Mouse (Mus musculus): ENCODE measurements around the gene Cspg4. TPM values are rescaled to one million over a fixed set of nuclear protein-coding genes. Genes with fewer than 3 reads are reported as not detected.

The Cspg4 gene
- polyA plus RNA-seq, 1 experiment from 2014 or later = 1.1 TPM

DNA sequence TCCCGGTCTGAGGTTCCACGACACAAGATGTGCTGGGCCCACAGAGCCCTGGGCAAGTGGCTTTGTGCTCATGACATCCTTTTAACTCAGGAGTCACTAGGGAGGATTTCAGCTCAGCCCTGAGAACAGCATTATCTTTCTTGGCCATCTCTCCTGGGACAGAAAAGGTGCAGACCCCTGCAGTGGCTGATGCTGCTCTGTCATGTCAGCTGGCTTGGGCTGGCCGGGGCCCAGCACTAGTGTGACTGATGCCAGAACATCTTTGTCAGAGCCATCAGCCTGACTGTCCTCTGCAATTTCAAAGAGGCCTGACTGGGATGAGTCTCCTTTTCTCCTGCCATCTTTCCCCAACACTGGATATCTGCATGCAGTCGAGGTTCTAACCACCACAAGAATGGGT lies 17.4 kb downstream of the Cspg4 start:
- Histone ChIP-seq H3K4me3 (ENCODE audit: low read depth, low read length) (no peak overlapping the region), H3K9ac (ENCODE audit: low read depth, low read length) (no peak overlapping the region), H3K4me1 (replicated peaks; ENCODE audit: control insufficient read depth, insufficient read depth, low read length) (no peaks in the 10 kb centered on the region), H3K36me3 (ENCODE audit: control insufficient read depth, insufficient read depth, low read length) (no peaks in the 10 kb centered on the region; the same call in 1 of the 2 replicates), H3K9me3 (ENCODE audit: control insufficient read depth, low read length) (no peaks in the 10 kb centered on the region), H3K27me3 (replicated peaks; ENCODE audit: control insufficient read depth, insufficient read depth, low read length) (no peaks in the 10 kb centered on the region; the same call in 1 of the 2 replicates), H3K27ac (ENCODE audit: low read depth, low read length) (no peak overlapping the region), H3K4me2 (no peak overlapping the region)
- DNase-seq (ENCODE audit: low spot score) (no peak), ATAC-seq (replicated peaks; ENCODE audit: low FRiP score) (no peak)
- WGBS = 65% methylated on average over 4 of the region's 4 CpGs

DNA sequence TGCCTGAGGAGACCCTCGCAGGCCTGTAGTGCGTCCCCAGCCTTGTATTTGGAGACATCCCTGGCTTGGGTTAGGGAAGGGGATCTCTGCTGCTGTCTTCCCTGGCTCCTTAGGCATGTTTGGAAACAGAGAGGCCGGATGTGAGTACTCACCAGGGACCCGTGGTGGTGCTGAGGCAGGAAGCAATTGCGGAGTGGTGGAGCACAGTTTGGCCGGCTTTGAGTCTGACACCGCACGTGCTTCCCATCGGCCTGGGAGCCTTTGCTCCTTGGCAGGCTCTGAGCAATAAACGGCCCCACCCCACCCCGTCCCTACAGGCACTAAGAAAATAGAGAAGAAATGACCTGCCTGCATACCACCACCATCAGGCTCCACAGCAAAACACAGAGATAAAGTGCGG lies 18.0 kb downstream of the Cspg4 start:
- no peaks in the 10 kb centered on the region; the same call in 1 of the 2 replicates for H3K36me3 ChIP-seq (ENCODE audit: control insufficient read depth, insufficient read depth, low read length)
- DNase-seq (ENCODE audit: low spot score) (no peak), ATAC-seq (replicated peaks; ENCODE audit: low FRiP score) (no peak)
- WGBS = 60% methylated on average over 12 of the region's 12 CpGs
- no peak overlapping the region for H3K4me3 ChIP-seq (ENCODE audit: low read depth, low read length)
- no peaks in the 10 kb centered on the region for H3K4me1 ChIP-seq (replicated peaks; ENCODE audit: control insufficient read depth, insufficient read depth, low read length)
- no peak overlapping the region for H3K4me2 ChIP-seq
- H3K27ac ChIP-seq (ENCODE audit: low read depth, low read length) = no peak overlapping the region
- H3K9ac ChIP-seq (ENCODE audit: low read depth, low read length) = no peak overlapping the region
- H3K9me3 ChIP-seq (ENCODE audit: control insufficient read depth, low read length) = no peaks in the 10 kb centered on the region
- no peaks in the 10 kb centered on the region; the same call in 1 of the 2 replicates for H3K27me3 ChIP-seq (replicated peaks; ENCODE audit: control insufficient read depth, insufficient read depth, low read length)

DNA sequence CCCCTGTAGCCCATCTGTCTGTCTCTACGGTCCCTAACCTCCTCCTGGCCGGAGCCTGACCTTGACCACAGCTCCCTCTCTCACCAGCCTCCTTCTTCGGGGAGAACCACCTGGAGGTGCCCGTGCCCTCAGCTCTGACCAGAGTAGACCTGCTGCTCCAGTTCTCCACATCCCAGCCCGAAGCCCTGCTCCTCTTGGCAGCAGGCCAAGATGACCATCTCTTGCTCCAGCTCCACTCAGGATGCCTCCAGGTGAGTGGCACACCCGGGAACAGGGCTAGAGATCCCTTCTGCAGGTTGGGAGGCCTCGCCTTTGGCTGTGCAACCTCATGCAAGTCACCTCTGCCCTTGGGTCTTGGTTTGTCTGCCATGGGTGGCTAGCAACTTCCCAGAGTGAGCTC lies 18.6 kb downstream of the Cspg4 start:
- no peak overlapping the region for H3K4me3 ChIP-seq (ENCODE audit: low read depth, low read length)
- no peaks in the 10 kb centered on the region; the same call in 1 of the 2 replicates for H3K36me3 ChIP-seq (ENCODE audit: control insufficient read depth, insufficient read depth, low read length)
- WGBS = 78% methylated on average over 7 of the region's 7 CpGs
- no peaks in the 10 kb centered on the region for H3K9me3 ChIP-seq (ENCODE audit: control insufficient read depth, low read length)
- no peak for ATAC-seq (replicated peaks; ENCODE audit: low FRiP score)
- no peak overlapping the region for H3K9ac ChIP-seq (ENCODE audit: low read depth, low read length)
- H3K4me2 ChIP-seq = no peak overlapping the region
- H3K4me1 ChIP-seq (replicated peaks; ENCODE audit: control insufficient read depth, insufficient read depth, low read length) = no peaks in the 10 kb centered on the region
- no peak for DNase-seq (ENCODE audit: low spot score)
- no peak overlapping the region for H3K27ac ChIP-seq (ENCODE audit: low read depth, low read length)
- no peaks in the 10 kb centered on the region; the same call in 1 of the 2 replicates for H3K27me3 ChIP-seq (replicated peaks; ENCODE audit: control insufficient read depth, insufficient read depth, low read length)

DNA sequence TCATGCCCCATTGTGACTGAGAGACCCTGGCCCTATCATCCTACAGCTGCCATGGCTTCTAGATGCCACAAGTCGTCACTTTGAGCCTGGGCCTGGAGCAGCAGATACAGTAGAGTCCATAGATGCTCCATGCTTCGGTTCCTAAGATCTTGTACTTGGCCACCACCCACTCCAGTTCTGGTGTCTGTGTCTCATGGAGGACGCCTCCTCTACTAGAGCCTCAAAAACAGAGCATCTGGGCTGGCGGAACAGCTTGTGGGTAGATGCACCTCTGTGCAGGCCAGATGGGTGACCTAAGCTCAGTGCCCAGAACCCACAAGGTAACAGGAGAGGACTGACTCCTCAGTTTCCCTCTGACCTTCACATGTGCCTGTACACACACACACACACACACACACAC lies 19.5 kb downstream of the Cspg4 start:
- DNase-seq (ENCODE audit: low spot score) (no peak), ATAC-seq (replicated peaks; ENCODE audit: low FRiP score) (no peak)
- no peaks in the 10 kb centered on the region; the same call in 1 of the 2 replicates for H3K36me3 ChIP-seq (ENCODE audit: control insufficient read depth, insufficient read depth, low read length)
- H3K4me2 ChIP-seq = no peak overlapping the region
- WGBS = 72% methylated on average over 4 of the region's 4 CpGs
- no peak overlapping the region for H3K9ac ChIP-seq (ENCODE audit: low read depth, low read length)
- no peaks in the 10 kb centered on the region; the same call in 1 of the 2 replicates for H3K27me3 ChIP-seq (replicated peaks; ENCODE audit: control insufficient read depth, insufficient read depth, low read length)
- no peak overlapping the region for H3K4me3 ChIP-seq (ENCODE audit: low read depth, low read length)
- H3K27ac ChIP-seq (ENCODE audit: low read depth, low read length) = no peak overlapping the region
- H3K9me3 ChIP-seq (ENCODE audit: control insufficient read depth, low read length) = no peaks in the 10 kb centered on the region
- no peaks in the 10 kb centered on the region for H3K4me1 ChIP-seq (replicated peaks; ENCODE audit: control insufficient read depth, insufficient read depth, low read length)

DNA sequence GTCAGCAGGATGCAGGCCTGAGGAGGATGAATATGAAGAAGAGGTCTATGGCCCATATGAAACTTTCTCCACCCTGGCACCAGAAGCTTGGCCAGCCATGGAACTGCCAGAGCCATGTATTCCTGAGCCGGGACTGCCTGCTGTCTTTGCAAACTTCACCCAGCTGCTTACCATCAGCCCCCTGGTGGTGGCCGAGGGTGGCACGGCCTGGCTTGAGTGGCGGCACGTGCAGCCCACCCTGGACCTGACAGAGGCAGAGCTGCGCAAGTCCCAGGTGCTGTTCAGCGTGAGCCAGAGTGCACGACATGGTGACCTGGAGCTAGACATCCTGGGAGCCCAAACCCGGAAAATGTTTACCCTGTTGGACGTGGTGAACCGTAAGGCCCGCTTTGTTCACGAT lies 21.3 kb downstream of the Cspg4 start:
- no peak overlapping the region for H3K27ac ChIP-seq (ENCODE audit: low read depth, low read length)
- H3K4me3 ChIP-seq (ENCODE audit: low read depth, low read length) = no peak overlapping the region
- WGBS = 63% methylated on average over 13 of the region's 13 CpGs
- H3K9ac ChIP-seq (ENCODE audit: low read depth, low read length) = no peak overlapping the region
- H3K4me2 ChIP-seq = no peak overlapping the region
- no peak for ATAC-seq (replicated peaks; ENCODE audit: low FRiP score)
- H3K27me3 ChIP-seq (replicated peaks; ENCODE audit: control insufficient read depth, insufficient read depth, low read length) = no peaks in the 10 kb centered on the region; the same call in 1 of the 2 replicates
- H3K4me1 ChIP-seq (replicated peaks; ENCODE audit: control insufficient read depth, insufficient read depth, low read length) = 0 out of 2 replicates have a peak, but pooled peaks cover 6% of the 10 kb centered on the region
- no peaks in the 10 kb centered on the region; the same call in 1 of the 2 replicates for H3K36me3 ChIP-seq (ENCODE audit: control insufficient read depth, insufficient read depth, low read length)
- H3K9me3 ChIP-seq (ENCODE audit: control insufficient read depth, low read length) = no peaks in the 10 kb centered on the region
- DNase-seq (ENCODE audit: low spot score) = no peak

DNA sequence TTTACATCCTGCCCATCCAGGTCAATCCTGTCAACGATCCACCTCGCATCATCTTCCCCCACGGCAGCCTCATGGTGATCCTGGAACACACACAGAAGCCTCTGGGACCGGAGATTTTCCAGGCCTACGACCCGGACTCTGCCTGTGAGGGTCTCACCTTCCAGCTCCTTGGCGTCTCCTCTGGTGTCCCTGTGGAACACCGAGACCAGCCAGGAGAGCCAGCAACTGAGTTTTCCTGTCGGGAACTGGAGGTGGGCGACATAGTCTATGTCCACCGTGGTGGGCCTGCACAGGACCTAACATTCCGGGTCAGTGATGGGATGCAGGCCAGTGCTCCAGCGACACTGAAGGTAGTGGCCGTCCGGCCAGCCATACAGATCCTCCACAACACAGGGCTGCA lies 21.8 kb downstream of the Cspg4 start:
- Histone ChIP-seq H3K4me2 (no peak overlapping the region), H3K4me3 (ENCODE audit: low read depth, low read length) (no peak overlapping the region), H3K4me1 (replicated peaks; ENCODE audit: control insufficient read depth, insufficient read depth, low read length) (0 out of 2 replicates have a peak, but pooled peaks cover 6% of the 10 kb centered on the region), H3K27ac (ENCODE audit: low read depth, low read length) (no peak overlapping the region), H3K36me3 (ENCODE audit: control insufficient read depth, insufficient read depth, low read length) (no peaks in the 10 kb centered on the region; the same call in 1 of the 2 replicates), H3K9me3 (ENCODE audit: control insufficient read depth, low read length) (no peaks in the 10 kb centered on the region), H3K9ac (ENCODE audit: low read depth, low read length) (no peak overlapping the region), H3K27me3 (replicated peaks; ENCODE audit: control insufficient read depth, insufficient read depth, low read length) (no peaks in the 10 kb centered on the region; the same call in 1 of the 2 replicates)
- 83% methylated on average over 15 of the region's 15 CpGs for WGBS
- DNase-seq (ENCODE audit: low spot score) (no peak), ATAC-seq (replicated peaks; ENCODE audit: low FRiP score) (no peak)

DNA sequence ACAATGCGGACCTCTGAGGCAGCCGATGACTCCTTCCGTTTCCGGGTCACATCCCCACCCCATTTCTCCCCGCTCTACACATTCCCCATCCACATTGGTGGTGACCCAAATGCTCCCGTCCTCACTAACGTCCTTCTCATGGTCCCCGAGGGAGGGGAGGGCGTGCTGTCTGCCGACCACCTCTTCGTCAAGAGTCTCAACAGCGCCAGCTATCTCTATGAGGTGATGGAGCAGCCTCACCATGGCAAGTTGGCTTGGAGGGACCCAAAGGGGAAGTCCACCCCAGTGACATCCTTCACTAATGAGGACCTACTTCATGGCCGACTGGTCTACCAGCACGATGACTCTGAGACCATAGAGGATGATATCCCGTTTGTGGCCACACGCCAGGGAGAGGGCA lies 22.7 kb downstream of the Cspg4 start:
- Histone ChIP-seq H3K27ac (ENCODE audit: low read depth, low read length) (no peak overlapping the region), H3K9me3 (ENCODE audit: control insufficient read depth, low read length) (no peaks in the 10 kb centered on the region), H3K27me3 (replicated peaks; ENCODE audit: control insufficient read depth, insufficient read depth, low read length) (no peaks in the 10 kb centered on the region), H3K36me3 (ENCODE audit: control insufficient read depth, insufficient read depth, low read length) (no peaks in the 10 kb centered on the region; the same call in 1 of the 2 replicates), H3K4me2 (no peak overlapping the region), H3K9ac (ENCODE audit: low read depth, low read length) (no peak overlapping the region), H3K4me1 (replicated peaks; ENCODE audit: control insufficient read depth, insufficient read depth, low read length) (0 out of 2 replicates have a peak, but pooled peaks cover 6% of the 10 kb centered on the region), H3K4me3 (ENCODE audit: low read depth, low read length) (no peak overlapping the region)
- WGBS = 85% methylated on average over 16 of the region's 16 CpGs
- DNase-seq (ENCODE audit: low spot score) (no peak), ATAC-seq (replicated peaks; ENCODE audit: low FRiP score) (no peak)

DNA sequence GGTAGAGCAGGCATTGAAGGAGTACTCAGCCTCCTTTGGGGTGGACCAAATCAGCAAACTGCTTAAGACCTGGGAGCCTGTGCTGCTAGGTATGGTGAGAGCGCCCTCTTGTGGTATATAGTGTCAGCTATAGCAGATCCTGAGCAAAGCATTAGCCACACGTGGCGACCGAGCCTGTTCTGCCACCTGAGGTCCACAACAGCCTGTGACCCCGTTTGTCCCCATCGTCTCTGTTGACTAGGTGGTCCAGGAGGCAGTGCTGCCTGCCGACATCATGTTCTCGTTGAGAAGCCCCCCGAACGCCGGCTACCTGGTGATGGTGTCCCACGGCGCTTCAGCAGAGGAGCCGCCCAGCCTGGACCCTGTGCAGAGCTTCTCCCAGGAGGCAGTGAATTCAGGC lies 25.0 kb downstream of the Cspg4 start:
- H3K27me3 ChIP-seq (replicated peaks; ENCODE audit: control insufficient read depth, insufficient read depth, low read length) = no peaks in the 10 kb centered on the region
- peak overlapping the region; percentile 28 for H3K4me3 ChIP-seq (ENCODE audit: low read depth, low read length)
- H3K27ac ChIP-seq (ENCODE audit: low read depth, low read length) = no peak overlapping the region
- no peaks in the 10 kb centered on the region for H3K9me3 ChIP-seq (ENCODE audit: control insufficient read depth, low read length)
- no peaks in the 10 kb centered on the region; the same call in 1 of the 2 replicates for H3K36me3 ChIP-seq (ENCODE audit: control insufficient read depth, insufficient read depth, low read length)
- H3K9ac ChIP-seq (ENCODE audit: low read depth, low read length) = peak overlapping the region; percentile 34; the same call in 1 of the 2 replicates
- WGBS = 6% methylated on average over 14 of the region's 14 CpGs
- 0 out of 2 replicates have a peak, but pooled peaks cover 6% of the 10 kb centered on the region for H3K4me1 ChIP-seq (replicated peaks; ENCODE audit: control insufficient read depth, insufficient read depth, low read length)
- ATAC-seq (replicated peaks; ENCODE audit: low FRiP score) (0 out of 2 replicates have a peak, but pooled peaks have one; percentile 51), DNase-seq (ENCODE audit: low spot score) (peak; percentile 56)
- peak overlapping the region; percentile 65 for H3K4me2 ChIP-seq
